Mouse (Mus musculus): ENCODE measurements around the gene 4931406P16Rik.

4931406P16Rik gene

GRCm38 (mm10) chr7:34309186-34309764 lies 4.1 kb downstream of the 4931406P16Rik start:
- no peak for DNase-seq

DNA sequence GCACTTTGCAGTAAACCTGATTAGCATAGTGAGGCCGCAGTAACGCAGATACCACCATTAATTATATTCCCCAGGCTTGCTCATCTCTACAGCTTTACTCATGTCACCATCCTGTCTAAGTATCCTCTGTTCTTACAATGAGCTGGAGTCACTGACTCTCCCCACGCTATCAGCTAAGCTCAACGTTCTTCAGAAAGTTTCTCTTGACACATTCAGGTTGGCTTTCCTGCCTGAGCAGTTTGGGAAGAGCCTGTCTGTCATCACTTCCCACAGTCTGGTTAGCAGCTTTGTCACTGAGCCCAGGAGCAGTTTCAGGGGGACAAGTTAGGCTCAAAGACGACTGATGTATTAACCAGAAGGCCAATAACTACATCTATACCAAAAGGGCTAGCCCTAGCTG lies 4.8 kb downstream of the 4931406P16Rik start:
- no peak for DNase-seq

GRCm38 (mm10) chr7:34305454-34305853 lies 7.9 kb downstream of the 4931406P16Rik start:
- DNase-seq: peak in 1 of 2 experiments; percentile 24

DNA sequence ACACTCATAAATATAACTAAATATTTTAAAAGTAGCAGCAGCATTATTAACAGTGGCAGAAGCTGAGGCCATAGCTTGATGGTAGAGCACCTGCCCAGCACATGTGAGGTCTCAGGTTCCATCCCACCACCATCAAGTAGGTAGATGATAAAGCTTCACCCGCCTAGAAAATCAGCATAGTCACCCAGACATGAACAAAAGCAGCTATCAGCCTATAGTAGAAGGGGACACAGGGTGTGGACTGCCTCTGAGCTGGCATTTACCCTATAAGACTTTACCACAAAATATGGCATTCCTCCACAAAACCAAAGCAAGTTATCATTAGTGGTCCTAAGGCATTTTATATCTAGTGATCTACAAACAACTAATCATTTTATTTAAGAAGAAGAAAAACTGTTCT lies 10.7 kb downstream of the 4931406P16Rik start:
- DNase-seq: no peak

DNA sequence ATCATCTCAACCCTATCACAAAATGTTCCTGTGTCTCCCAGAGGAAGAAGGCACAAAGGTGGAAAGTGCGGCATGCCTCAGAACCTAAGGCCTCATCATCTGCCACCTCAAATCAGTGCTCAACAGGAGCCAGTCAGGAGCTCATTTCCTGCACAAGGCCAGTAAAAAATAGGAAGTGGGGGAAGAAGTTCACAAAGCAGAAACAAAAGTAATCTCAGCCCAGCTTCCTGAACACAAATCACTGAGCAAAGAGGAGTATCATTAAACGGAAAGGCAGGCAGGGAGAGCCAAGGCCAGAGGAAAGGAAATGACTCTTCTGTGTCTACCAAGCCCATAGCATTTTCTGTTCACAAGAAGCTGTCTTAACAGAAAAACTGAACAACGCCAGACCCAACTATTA lies 11.4 kb downstream of the 4931406P16Rik start:
- DNase-seq: no peak

GRCm38 (mm10) chr7:34298818-34299217 lies 14.5 kb downstream of the 4931406P16Rik start:
- DNase-seq: no peak

DNA sequence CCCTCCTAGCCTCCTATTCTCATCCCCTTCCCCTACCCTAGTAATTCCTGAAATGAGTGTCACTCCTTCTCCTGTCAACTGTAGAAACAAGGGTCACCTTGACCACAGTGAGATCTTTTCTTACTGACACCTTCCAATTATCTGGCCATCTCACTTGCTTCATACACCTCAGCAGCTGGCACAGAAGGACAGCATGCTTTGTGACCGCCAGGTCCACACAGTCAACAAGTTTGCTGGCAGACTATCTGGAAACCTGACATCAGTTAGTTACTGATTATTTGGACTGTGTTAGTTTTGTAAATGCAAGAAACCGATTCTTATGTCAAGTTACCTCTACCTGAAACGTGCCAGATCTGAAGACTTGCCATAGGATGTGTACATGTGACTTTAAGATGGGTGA lies 17.2 kb downstream of the 4931406P16Rik start:
- DNase-seq: no peak

DNA sequence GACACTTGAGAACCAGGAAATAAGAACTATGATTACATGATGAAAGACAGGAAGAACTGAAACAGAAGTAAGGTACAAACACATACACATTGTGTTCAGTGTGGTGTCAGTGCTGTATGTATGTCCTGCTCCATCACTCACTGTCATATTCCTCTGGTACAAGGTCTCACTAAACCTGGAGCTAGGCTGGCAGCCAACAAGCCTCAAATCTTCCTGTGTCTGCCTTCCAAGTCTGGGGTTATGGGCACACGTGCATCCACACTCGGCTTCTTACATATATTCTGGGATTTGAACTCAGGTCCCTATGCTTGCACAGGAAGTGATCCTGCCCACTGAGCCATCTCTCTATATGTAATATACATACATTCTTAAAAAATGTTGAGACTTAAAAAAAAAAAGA lies 20.7 kb downstream of the 4931406P16Rik start:
- DNase-seq: no peak

DNA sequence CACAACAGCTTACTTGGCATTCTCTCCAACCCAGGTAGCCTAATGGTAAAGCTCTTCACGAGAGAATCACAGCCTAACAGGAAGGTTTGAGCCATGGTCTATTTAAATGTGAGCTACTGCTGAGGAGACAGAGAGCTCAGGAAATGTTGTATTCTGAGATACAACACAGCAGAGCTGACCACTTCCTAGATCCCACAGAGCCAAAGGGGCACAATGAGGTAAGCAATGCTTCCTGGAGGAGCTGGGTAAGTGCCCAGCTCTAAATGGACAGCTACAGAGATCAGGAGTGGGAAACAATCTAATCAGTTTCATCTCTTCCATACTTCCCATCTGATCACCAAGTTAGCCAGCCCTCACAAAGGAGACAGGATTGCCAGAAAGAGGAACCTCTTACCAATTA lies 22.1 kb downstream of the 4931406P16Rik start:
- no peak for DNase-seq

- no peak for DNase-seq
Observed at GRCm38 (mm10) chr7:34290450-34291151, 22.8 kb downstream of the 4931406P16Rik start.

GRCm38 (mm10) chr7:34277656-34278055 lies 35.7 kb downstream of the 4931406P16Rik start:
- peak in 1 of 2 experiments; percentile 14 for DNase-seq

GRCm38 (mm10) chr7:34276066-34276465 lies 37.3 kb downstream of the 4931406P16Rik start:
- no peak for DNase-seq

GRCm38 (mm10) chr7:34272465-34272864 lies 40.9 kb downstream of the 4931406P16Rik start:
- no peak for DNase-seq

GRCm38 (mm10) chr7:34268463-34268862 lies 44.9 kb downstream of the 4931406P16Rik start:
- no peak for DNase-seq

DNA sequence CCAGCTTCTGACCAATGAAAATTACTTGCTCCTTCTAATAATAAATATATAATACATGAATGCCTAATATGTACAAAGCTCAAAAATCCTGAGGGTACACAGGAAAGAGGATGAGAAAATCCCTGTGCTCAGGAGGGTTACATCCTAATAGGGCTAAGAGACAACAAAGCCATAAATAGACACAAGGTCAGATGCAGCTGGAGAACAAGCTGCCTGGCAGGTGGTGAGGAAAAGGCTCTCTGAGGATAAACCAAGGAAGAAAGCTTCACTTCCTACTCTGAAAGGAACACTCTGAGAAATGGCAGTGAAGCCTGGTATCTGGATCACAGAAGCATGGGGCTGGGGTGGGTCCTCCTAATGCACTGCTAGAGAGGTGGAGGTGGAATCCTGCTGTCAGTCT lies 46.9 kb downstream of the 4931406P16Rik start:
- DNase-seq: no peak

- peak; percentile 64 to 81 for DNase-seq
Observed at GRCm38 (mm10) chr7:34265876-34266346, 47.4 kb downstream of the 4931406P16Rik start.

DNA sequence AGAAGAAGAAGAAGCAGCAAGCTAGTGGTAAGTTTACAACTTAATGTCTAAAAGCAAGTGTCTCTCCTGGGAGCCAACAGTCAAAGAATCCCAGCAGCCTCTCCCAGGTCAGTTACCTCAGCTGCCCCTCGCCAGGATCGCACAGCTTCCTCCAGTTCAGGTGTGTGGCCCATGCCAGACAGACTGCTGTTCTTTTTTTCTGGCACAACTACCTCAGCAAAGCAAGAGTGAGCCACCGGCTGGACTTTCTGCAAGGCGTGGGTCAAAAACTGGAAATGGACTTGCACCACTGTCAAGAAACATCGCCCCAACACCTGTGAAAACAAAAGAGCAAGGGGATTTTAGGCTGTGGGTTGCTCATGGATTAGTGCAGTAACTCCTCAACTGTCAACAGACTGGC lies 49.9 kb downstream of the 4931406P16Rik start:
- DNase-seq: no peak

DNA sequence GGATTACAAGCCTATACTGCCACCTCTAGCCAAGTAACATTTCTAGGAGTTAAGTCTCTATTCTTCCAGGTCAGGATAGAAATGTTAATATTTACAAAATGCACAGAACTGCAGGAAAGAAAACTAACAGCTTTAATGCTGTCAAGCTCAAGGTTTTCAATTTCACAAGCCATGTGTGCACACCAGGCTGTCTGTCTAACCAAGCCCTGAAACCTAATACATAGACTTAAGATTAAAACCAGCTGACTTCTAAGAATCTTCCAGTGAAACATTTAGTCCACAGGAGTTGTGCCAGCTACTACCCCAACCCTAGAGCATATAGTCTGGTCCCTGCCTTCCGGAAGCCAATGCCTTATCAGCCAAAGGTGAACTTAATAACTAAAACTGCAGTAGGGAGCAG lies 54.9 kb downstream of the 4931406P16Rik start:
- DNase-seq: no peak

DNA sequence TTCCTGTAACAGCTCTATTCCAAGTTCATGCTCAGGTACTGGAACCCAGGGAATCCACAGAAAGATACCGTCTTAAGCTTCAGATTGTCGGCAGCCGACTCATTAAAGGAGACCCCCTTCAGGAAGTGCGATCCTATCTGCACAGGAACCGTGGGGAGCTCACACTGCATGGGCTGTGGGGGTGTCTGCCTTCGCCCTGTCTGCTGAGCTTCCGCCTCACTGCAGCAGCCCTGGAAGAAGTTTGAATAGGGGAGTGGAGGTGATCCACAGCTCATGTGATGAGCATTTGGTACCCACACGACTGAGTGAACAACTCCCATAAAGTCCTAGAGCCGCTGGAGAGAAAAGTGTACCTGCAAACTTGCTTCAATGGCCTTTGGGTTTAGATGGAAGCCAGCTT lies 56.1 kb downstream of the 4931406P16Rik start:
- DNase-seq: no peak

- DNase-seq: no peak
Observed at GRCm38 (mm10) chr7:34255916-34256315, 57.4 kb downstream of the 4931406P16Rik start.

DNA sequence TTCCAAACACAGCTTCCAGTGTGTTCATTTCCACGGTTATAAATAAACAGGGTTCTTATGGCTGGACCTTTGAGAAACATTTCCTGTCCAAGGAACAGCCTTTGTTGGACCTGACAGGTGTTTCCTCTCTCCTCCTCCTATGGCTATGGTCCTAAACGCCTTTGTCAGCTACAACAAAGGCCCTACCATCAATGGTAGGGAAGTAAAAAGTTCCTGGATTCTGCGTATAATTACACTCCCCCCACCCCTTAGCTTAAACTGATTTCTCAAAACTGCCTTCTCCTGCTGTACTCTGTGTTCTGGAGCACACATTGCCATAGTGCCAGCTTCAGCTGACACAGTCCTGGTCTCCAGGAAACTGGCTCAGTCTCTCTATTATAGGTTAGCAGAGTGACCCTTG lies 58.2 kb downstream of the 4931406P16Rik start:
- no peak for DNase-seq

- DNase-seq: no peak
Observed at GRCm38 (mm10) chr7:34252030-34252429, 61.3 kb downstream of the 4931406P16Rik start.

DNA sequence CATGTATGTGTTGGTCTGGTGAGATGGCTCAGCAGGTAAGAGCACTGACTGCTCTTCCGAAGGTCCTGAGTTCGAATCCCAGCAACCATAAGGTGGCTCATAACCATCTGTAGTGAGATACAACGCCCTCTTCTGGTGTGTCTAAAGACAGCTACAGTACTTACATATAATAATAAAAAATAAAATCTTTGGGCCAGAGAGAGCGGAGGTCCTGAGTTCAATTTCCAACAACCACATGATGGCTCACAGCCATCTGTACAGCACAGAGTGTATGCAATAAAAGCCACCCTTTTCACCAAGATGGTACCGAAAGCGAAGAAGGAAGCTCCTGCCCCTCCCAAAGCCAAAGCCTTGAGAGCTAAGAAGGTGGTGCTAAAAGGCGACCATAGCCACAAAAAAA lies 62.6 kb downstream of the 4931406P16Rik start, which contains the start of gene Gm6096:
TSS of gene Gm6096 (plus strand) at position 301 of the 400 bp plus-strand sequence.
- DNase-seq: no peak

- no peak for DNase-seq
Observed at GRCm38 (mm10) chr7:34246870-34247499, 66.4 kb downstream of the 4931406P16Rik start.
